Mouse (Mus musculus) retina, embryonic 14.5 days (tissue): Measurements from ENCODE around the gene Pdp2.
"Not testable (repeated sequence)": the region's sequence is repeated elsewhere in the genome, so short reads cannot be mapped to it uniquely, and the experiment has no call there.

Experiments used
- DNase-seq: peaks from one replicate; pipeline ENCODE4 v3.0.0-alpha.2; 2015; ENCODE audit warnings: low spot score

Gene Pdp2

GRCm38 (mm10) chr8:104591133-104591834, at the start of gene Pdp2:
Gene Pdp2 (plus strand): TSS chr8:104591451.
- peak; percentile 94 for DNase-seq

- DNase-seq, result no peak
Measured at GRCm38 (mm10) chr8:104541515-104541880, 49.8 kb upstream of the Pdp2 start.

DNA sequence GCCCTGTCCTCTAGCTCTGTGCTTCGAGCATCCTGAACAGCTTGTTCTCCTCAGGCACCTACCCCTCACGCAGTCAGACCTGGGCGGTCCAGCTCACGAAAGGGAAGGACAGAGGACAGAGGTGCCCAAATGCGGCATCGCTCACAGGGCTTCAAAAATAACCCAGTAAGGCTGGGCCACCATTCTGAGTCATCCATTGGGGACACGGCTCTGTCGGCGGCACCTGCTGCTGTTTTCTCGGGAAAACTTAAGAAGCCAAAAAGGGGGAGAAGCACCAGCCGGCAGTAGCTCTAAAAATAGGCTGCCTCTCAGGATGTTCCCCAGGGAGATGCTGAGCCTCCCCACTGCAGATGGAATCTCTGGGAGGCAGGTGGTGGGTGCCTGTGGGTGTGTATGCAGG, 49.1 kb upstream of the Pdp2 start:
- DNase-seq, result no peak

DNA sequence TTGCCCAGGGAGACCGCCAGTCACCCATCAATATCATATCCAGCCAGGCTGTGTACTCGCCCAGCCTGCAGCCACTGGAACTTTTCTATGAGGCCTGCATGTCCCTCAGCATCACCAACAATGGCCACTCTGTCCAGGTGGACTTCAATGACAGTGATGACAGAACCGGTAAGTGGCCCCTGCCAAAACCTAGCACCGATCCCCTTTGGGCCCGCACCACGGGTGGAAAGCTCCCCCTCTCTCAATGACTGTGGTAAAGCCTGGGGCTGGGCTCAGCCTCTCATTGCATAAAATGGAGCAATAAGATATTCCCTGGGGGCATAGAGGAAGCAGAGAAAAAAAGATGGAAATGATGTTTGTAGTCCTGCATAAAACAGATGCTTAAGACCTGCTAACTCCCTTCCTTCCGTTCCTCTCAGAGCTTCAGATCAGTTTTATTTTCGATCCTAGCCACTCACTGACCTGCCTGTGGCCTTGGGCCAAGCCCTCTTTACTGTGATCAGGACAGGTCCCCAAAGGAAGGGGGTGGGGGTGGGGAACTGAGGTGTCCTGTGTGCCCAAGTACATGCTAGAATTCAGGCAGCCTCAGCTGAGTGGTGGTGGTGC, 47.7 kb upstream of the Pdp2 start:
- no peak for DNase-seq

GRCm38 (mm10) chr8:104555191-104555590, 36.1 kb upstream of the Pdp2 start:
- no peak for DNase-seq

DNA sequence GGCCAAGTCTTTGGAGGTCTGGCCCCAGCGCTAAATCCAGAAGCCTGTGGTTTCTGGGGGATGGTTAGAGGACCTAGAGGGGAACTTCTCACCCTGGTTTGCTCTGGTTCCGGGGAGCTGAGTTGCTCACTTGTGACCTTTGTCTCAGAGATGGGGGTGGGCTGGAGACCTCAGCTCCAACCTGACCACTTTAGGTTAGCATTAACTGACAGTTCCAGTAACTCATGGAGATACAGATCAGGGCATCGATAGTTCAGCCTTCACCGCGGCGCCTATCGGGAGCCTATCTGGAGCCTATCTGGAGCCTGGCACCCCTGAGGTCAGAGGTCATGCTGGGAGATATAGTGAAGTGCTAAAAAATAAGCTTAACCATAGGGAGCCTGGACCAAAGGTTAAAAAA, 34.0 kb upstream of the Pdp2 start:
- DNase-seq, result no peak

DNA sequence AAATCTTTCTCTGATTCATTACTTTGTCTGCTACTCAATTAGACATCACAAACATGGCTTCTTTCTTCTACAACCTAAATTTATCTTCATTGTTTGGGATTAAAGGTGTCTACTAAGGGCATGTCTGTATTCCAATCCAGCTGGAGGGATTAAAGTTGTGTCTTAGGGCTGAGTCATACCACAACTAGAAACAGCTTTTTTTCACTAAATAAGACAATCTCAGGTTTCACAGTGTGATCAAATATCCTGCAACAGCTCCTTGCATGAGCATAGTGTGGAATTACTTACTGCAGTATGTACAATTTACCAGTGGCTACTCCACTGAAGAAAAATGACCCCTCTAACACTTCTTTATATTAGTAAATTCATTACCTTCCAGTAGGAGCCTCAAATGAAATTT, 30.5 kb upstream of the Pdp2 start:
- DNase-seq, result no peak

- DNase-seq, result peak; percentile 95
Measured at GRCm38 (mm10) chr8:104564633-104565456, 26.4 kb upstream of the Pdp2 start.

- DNase-seq, result no peak
Measured at GRCm38 (mm10) chr8:104565457-104565798, 25.8 kb upstream of the Pdp2 start.

DNA sequence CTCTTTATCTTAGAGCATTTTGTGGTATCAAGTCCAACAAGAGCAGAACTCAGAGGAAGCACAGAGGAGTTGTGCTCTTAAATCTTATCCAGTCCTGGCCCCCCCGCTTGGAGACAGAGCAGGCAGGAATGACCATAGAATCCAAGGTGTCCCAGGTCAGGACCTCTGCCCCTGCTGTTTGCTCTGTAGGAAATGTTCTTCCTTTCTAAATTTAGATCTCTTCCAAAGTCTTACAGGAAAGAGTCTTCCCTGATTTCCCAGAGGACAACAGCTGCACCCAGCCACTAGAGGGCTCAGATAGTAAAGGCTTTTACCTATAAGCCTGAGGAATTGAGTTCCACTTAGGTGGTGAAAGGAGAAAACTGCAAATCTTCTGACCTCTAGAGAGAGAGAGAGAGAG, 21.7 kb upstream of the Pdp2 start:
- peak; percentile 61 for DNase-seq

DNA sequence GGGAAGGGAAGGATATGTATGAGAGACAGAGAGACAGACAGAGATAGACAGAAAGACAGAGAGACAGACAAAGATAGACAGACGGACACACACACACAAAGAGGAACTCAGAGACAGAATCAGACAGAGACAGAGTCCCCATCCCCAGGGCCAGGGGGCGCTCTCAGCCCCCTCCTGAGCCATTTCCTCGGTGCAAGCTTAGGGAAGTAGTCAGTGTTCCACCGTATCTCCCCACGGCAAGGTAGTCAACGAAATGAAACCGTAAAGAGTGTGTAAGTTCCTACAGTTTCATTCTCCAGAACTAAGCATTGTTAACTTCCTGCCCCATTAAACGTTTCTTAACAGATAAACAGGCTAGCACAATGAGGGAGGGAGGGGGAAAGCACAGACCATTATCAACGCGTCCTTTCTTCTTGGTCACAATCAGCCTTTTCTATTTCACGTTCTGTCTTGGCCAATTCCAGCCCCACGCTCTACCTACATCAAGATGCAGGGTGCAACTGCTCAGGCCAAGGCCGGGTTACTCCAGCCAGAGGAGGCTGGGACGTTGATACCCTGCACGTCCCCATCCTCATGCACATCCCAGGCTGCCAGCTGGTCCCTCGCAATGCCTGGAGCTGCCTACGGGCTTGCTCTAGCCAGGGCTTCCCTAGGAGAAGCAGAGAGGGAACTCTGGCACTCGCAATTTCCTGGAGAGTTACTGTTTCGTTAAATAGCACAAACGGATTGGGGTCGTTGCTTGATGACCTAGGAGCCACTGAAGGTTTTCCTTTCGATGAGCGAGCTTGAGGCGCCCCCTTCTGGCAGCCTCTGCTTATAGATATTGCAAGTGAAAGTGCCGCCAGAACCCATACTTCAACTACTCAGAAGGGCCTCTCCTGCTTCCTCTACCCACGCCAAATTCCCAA, 20.6 kb upstream of the Pdp2 start:
- peak; percentile 95 for DNase-seq

DNA sequence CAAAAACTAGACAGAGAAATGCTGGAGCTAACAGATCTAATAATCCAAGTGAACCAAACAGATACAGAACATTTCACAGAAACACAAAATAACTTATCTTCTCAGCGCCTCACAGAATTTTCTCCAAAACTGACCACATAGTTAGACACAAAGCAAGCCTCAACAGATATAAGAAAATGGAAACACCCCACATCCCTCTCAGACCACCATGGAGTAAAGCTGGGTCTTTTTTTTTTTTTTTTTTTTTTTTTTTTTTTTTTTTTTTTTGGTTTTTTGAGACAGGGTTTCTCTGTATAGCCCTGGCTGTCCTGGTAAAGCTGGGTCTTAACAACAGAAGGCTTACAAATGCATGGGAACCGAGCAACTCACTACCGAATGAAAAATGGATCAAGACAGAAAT, 14.4 kb upstream of the Pdp2 start:
- DNase-seq, result no peak

DNA sequence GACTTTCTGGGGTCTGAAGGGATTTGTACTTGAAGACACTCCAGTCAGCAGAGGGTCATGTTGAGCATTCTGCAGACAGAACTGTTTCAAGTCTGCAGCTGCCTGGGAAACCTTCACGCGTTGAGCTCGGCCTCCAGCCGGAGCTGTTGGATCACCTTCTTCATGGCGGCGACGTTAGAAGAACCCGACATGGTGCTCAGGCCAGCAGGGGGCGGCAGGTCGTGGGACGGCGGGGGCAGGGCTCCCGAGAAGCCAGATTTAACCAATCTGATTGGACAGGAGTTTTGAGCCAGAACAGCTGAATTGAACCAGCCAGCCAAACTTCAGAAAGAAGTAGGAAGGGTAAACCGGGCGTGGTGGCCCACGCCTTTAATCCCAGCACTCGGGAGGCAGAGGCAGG, 13.6 kb upstream of the Pdp2 start:
- not testable (repeated sequence) for DNase-seq

GRCm38 (mm10) chr8:104584522-104584921, 6.7 kb upstream of the Pdp2 start:
- no peak for DNase-seq

DNA sequence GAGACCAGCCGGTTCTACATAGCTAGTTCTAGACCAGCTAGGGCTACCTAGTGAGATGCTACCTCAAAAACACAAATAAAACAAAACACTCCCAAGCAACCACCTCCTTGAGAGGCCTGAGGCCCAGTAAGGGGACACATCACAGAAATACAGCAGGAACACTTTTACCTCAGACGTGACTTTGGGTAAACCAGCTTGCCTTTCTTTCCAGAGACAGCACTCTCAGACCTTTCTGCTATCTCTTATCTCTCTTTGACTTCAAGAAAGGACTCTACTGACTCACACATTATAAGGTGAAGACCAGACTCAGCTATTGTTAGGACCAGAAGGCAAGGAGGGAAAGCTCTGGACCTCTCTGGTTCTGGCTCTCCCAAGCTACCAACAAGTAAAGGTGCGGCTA, 967 bp upstream of the Pdp2 start:
- DNase-seq, result no peak

DNA sequence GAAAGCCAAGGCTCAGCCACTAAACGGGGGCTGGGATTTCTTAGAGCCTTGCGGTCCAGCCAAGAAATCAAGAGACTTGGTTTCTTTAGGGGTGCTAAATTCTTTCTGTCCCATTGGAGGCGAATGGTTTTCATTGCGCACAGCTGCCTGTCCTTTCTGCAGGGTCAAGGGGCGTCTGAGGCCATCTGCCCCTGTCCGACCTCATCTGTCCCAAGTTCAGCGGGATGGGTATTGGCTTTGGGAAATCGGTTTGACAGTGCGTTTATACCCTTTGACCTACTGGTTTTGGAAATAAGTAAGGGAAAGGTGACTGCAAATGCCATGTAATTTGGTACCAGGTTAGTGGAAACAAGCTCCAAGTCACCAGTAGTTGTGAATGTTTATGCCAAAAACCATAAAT, 605 bp downstream of the Pdp2 start:
- DNase-seq, result no peak

- DNase-seq, result no peak
Measured at GRCm38 (mm10) chr8:104592566-104592965, 1.3 kb downstream of the Pdp2 start.

DNA sequence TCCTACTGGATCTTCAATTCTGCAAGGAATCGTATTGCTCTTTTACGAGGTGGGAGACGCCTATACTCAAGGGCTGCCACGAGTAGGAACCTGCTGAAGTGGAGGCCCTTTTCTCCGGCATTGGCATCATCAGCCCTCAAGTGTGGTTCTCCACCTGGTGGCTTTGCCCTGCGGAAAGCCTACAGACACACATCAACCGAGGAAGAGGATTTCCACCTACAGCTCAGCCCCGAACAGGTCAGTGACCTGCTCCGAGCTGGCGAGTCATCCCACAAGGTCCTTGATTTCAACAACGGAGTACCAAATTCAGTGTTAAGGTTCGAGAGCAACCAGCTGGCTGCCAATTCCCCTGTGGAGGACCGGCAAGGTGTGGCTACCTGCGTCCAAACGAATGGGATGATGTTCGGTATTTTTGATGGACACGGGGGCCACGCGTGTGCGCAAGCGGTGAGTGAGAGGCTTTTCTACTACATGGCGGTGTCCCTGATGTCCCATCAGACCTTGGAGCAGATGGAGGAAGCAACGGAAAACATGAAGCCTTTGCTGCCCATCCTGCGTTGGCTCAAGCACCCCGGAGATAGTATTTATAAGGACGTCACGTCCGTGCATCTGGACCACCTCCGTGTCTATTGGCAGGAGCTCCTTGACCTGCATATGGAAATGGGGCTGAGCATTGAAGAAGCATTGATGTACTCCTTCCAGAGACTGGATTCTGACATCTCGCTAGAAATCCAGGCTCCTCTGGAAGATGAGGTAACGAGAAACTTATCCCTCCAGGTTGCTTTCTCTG, 2.5 kb downstream of the Pdp2 start:
- DNase-seq, result no peak

DNA sequence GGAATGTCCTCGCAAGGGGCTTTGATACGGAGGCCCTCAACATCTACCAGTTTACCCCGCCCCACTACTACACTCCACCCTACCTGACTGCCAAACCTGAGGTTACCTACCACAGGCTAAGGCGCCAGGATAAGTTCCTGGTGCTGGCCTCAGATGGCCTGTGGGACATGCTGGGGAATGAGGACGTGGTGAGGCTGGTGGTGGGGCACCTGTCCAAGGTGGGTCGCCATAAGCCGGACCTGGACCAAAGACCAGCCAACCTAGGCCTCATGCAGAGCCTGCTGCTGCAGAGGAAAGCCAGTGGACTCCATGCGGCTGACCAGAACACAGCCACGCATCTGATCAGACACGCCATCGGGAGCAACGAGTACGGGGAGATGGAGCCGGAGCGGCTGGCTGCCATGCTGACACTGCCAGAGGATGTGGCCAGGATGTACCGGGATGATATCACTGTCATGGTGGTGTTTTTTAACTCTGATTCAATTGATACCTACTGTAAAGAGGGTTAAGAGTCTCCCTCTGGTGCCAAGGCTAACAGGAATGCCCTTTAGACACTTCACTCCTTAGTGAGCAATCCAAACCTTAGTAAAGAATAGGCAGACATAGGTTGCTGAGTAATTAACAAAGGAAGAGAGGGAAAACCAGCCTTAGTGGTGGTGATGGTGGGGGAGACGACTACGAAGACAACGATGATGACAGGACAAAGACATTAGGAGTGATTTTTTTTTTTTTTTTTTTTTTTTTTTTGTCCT, 3.5 kb downstream of the Pdp2 start:
- DNase-seq, result no peak

- DNase-seq, result no peak
Measured at GRCm38 (mm10) chr8:104595773-104596536, 4.7 kb downstream of the Pdp2 start.
